Mouse (Mus musculus) CH12.LX (cell line): ENCODE results near the gene Olfr1366. TPM values are rescaled to one million over a fixed set of nuclear protein-coding genes. Genes with fewer than 3 reads are reported as not detected.

Experiments
- DNase-seq: peaks from one replicate; pipeline ENCODE4 v3.0.0-alpha.2; 2013; ENCODE audit errors: extremely low read depth
- H3K27ac ChIP-seq: 2 replicates; pipeline ENCODE4 v1.5.1; 2012; ENCODE audit warnings: low read depth, mild to moderate bottlenecking, control low read depth, moderate library complexity; ENCODE audit not compliant: insufficient read depth
- H3K27me3 ChIP-seq: replicated peaks from 2 replicates; pipeline ENCODE3; 2012; ENCODE audit warnings: inconsistent platforms
- H3K36me3 ChIP-seq, 2 experiments: replicated peaks in 1 of 2; 2 replicates each; pipeline versions ENCODE3 to v1.6.1; 2012; ENCODE audit warnings: inconsistent platforms in 1 of 2, low read length in 1 of 2, mild to moderate bottlenecking in 1 of 2, mixed read lengths in 1 of 2, moderate library complexity in 1 of 2; ENCODE audit not compliant: control insufficient read depth in 1 of 2, insufficient read depth in 1 of 2
- H3K4me1 ChIP-seq, 2 experiments: 2 replicates each; pipeline ENCODE4 v1.6.1; 2012; ENCODE audit warnings: inconsistent platforms in 1 of 2, moderate library complexity in 1 of 2; ENCODE audit not compliant: insufficient read depth in 2 of 2, control insufficient read depth in 1 of 2
- H3K4me2 ChIP-seq: 2 replicates; pipeline ENCODE4 v1.6.1; 2012; ENCODE audit warnings: low read depth, mild to moderate bottlenecking, control low read depth; ENCODE audit not compliant: poor library complexity, insufficient read depth, severe bottlenecking
- H3K4me3 ChIP-seq, 3 experiments: fragments of 150-350 bp in 1 of 3; sonication (generic) in 1 of 3; replicated peaks in 1 of 3; 2 replicates each; pipeline versions ENCODE3 to v1.5.1; 2011 to 2012; ENCODE audit warnings: low read depth in 2 of 3, low read length in 2 of 3, mild to moderate bottlenecking in 2 of 3, moderate library complexity in 2 of 3, control low read depth in 1 of 3, improper control_type of control experiment in 1 of 3, inconsistent platforms in 1 of 3, mixed read lengths in 1 of 3; ENCODE audit not compliant: poor library complexity in 1 of 3
- H3K79me2 ChIP-seq: replicated peaks from 2 replicates; pipeline ENCODE4 v1.6.1; 2012; ENCODE audit warnings: mild to moderate bottlenecking, moderate library complexity; ENCODE audit not compliant: control insufficient read depth, poor library complexity, insufficient read depth, severe bottlenecking; ENCODE audit errors: extremely low read depth
- H3K9ac ChIP-seq: 2 replicates; pipeline ENCODE4 v1.6.1; 2012; ENCODE audit warnings: low read depth, mild to moderate bottlenecking, control low read depth, moderate library complexity; ENCODE audit not compliant: insufficient read depth
- H3K9me3 ChIP-seq: replicated peaks from 2 replicates; pipeline ENCODE3; 2012; ENCODE audit warnings: low read length, inconsistent platforms, mixed read lengths
- BHLHE40 ChIP-seq: IDR thresholded peaks from 2 replicates; pipeline ENCODE4 v1.6.1; 2011; ENCODE audit warnings: mild to moderate bottlenecking, low read depth, low read length, improper control_type of control experiment
- CHD1 ChIP-seq: IDR thresholded peaks from 2 replicates; pipeline ENCODE4 v1.6.1; 2012; ENCODE audit warnings: low read depth, low read length, improper control_type of control experiment, inconsistent platforms
- CTCF ChIP-seq, 2 experiments: IDR thresholded peaks in 1 of 2; conservative IDR thresholded peaks in 1 of 2; 2 replicates each; pipeline ENCODE4 v1.5.1; 2011 to 2012; ENCODE audit warnings: low read depth in 2 of 2, low read length in 2 of 2, improper control_type of control experiment in 1 of 2, inconsistent platforms in 1 of 2, mild to moderate bottlenecking in 1 of 2, moderate library complexity in 1 of 2
- E2F4 ChIP-seq: IDR thresholded peaks from 2 replicates; pipeline ENCODE4 v1.6.1; 2011; ENCODE audit warnings: low read depth, low read length, improper control_type of control experiment; ENCODE audit not compliant: insufficient replicate concordance
- ELF1 ChIP-seq: IDR thresholded peaks from 2 replicates; pipeline ENCODE4 v1.6.1; 2014; ENCODE audit warnings: low read depth, mild to moderate bottlenecking, inconsistent platforms, low read length, improper control_type of control experiment
- ETS1 ChIP-seq: conservative IDR thresholded peaks from 2 replicates; pipeline ENCODE4 v1.6.1; 2012; ENCODE audit warnings: low read depth, mild to moderate bottlenecking, inconsistent platforms, low read length, improper control_type of control experiment, moderate library complexity
- GABPA ChIP-seq: IDR thresholded peaks from 2 replicates; pipeline ENCODE4 v1.6.1; 2012; ENCODE audit warnings: low read depth, low read length, improper control_type of control experiment, inconsistent platforms; ENCODE audit not compliant: insufficient replicate concordance
- HCFC1 ChIP-seq: IDR thresholded peaks from 2 replicates; pipeline ENCODE4 v1.6.1; 2012; ENCODE audit warnings: low read depth, mild to moderate bottlenecking, inconsistent platforms, low read length, improper control_type of control experiment
- IRF4 ChIP-seq: IDR thresholded peaks from 2 replicates; pipeline ENCODE4 v1.6.1; 2014; ENCODE audit warnings: low read depth, mild to moderate bottlenecking, inconsistent platforms, low read length, improper control_type of control experiment
- JUN ChIP-seq: IDR thresholded peaks from 2 replicates; pipeline ENCODE4 v1.6.1; 2011; ENCODE audit warnings: low read depth, mild to moderate bottlenecking, low read length, improper control_type of control experiment, moderate library complexity; ENCODE audit not compliant: insufficient read depth
- JUND ChIP-seq: conservative IDR thresholded peaks from 2 replicates; pipeline ENCODE4 v1.6.1; 2011; ENCODE audit warnings: low read depth, low read length, improper control_type of control experiment
- MAFK ChIP-seq: IDR thresholded peaks from 2 replicates; pipeline ENCODE4 v1.6.1; 2011; ENCODE audit warnings: low read length, improper control_type of control experiment; ENCODE audit not compliant: insufficient replicate concordance
- MAX ChIP-seq: IDR thresholded peaks from 2 replicates; pipeline ENCODE4 v1.6.1; 2011; ENCODE audit warnings: low read length, improper control_type of control experiment
- MEF2A ChIP-seq: IDR thresholded peaks from 2 replicates; pipeline ENCODE4 v1.6.1; 2014; ENCODE audit warnings: low read depth, mild to moderate bottlenecking, inconsistent platforms, low read length, improper control_type of control experiment, borderline replicate concordance
- MXI1 ChIP-seq: IDR thresholded peaks from 2 replicates; pipeline ENCODE4 v1.6.1; 2011; ENCODE audit warnings: mild to moderate bottlenecking, low read depth, low read length, improper control_type of control experiment
- MYC ChIP-seq: IDR thresholded peaks from 2 replicates; pipeline ENCODE4 v1.6.1; 2011; ENCODE audit warnings: low read depth, mild to moderate bottlenecking, improper control_type of control experiment, low read length
- NELFE ChIP-seq: IDR thresholded peaks from 2 replicates; pipeline ENCODE4 v1.6.1; 2011; ENCODE audit warnings: low read depth, low read length, improper control_type of control experiment
- PAX5 ChIP-seq: IDR thresholded peaks from 2 replicates; pipeline ENCODE4 v1.6.1; 2012; ENCODE audit warnings: low read length, inconsistent platforms, mixed read lengths
- POLR2A ChIP-seq: IDR thresholded peaks from 2 replicates; pipeline ENCODE4 v1.6.1; 2011; ENCODE audit warnings: low read depth, mild to moderate bottlenecking, improper control_type of control experiment, low read length
- POLR2AphosphoS2 ChIP-seq: IDR thresholded peaks from 2 replicates; pipeline ENCODE4 v1.6.1; 2011; ENCODE audit warnings: low read depth, low read length, improper control_type of control experiment
- RAD21 ChIP-seq: IDR thresholded peaks from 2 replicates; pipeline ENCODE4 v1.6.1; 2011; ENCODE audit warnings: low read depth, mild to moderate bottlenecking, low read length, improper control_type of control experiment, moderate library complexity
- RCOR1 ChIP-seq: conservative IDR thresholded peaks from 2 replicates; pipeline ENCODE4 v1.6.1; 2012; ENCODE audit warnings: low read depth, mild to moderate bottlenecking, inconsistent platforms, low read length, improper control_type of control experiment
- SIN3A ChIP-seq: IDR thresholded peaks from 2 replicates; pipeline ENCODE4 v1.6.1; 2012; ENCODE audit warnings: low read length, improper control_type of control experiment, inconsistent platforms
- SMC3 ChIP-seq: IDR thresholded peaks from 2 replicates; pipeline ENCODE4 v1.6.1; 2011; ENCODE audit warnings: low read depth, low read length, improper control_type of control experiment
- TBP ChIP-seq: conservative IDR thresholded peaks from 2 replicates; pipeline ENCODE4 v1.6.1; 2011; ENCODE audit warnings: low read depth, low read length, improper control_type of control experiment
- TCF12 ChIP-seq: IDR thresholded peaks from 2 replicates; pipeline ENCODE4 v1.6.1; 2014; ENCODE audit warnings: low read depth, mild to moderate bottlenecking, inconsistent platforms, low read length, improper control_type of control experiment
- UBTF ChIP-seq: IDR thresholded peaks from 2 replicates; pipeline ENCODE4 v1.6.1; 2012; ENCODE audit warnings: low read depth, mild to moderate bottlenecking, inconsistent platforms, low read length, improper control_type of control experiment, moderate library complexity
- USF2 ChIP-seq: conservative IDR thresholded peaks from 2 replicates; pipeline ENCODE4 v1.6.1; 2011; ENCODE audit warnings: low read depth, low read length, improper control_type of control experiment
- ZC3H11A ChIP-seq: IDR thresholded peaks from 2 replicates; pipeline ENCODE4 v1.6.1; 2012; ENCODE audit warnings: low read depth, mild to moderate bottlenecking, inconsistent platforms, low read length, improper control_type of control experiment
- ZNF384 ChIP-seq: IDR thresholded peaks from 2 replicates; pipeline ENCODE4 v1.6.1; 2012; ENCODE audit warnings: low read depth, low read length, improper control_type of control experiment, inconsistent platforms
- dilution Hi-C: fragments of 300-500 bp; cut with MboI; formaldehyde crosslinking; loops from 2 replicates; pipeline ENCODE4 v1.14.3; 2020; ENCODE audit warnings: low sequenced_read_pairs; ENCODE audit not compliant: extremely low pct_unique_long_range_greater_than_20kb, extremely low pct_ligation_motif_present
- in situ Hi-C: fragments of 300-500 bp; cut with MboI; formaldehyde crosslinking; loops from 3 replicates; pipeline ENCODE4 v1.14.3; 2019; ENCODE audit warnings: low sequenced_read_pairs, low pct_ligation_motif_present, low pct_unique_long_range_greater_than_20kb, mixed read lengths
- polyA plus RNA-seq: library from polyadenylated mRNA; unstranded; fragments of >175 nt; gene quantifications from 2 replicates; pipeline ENCODE4 v1.2.1, GENCODE M21; 2012; ENCODE audit warnings: low read depth; ENCODE audit not compliant: insufficient read length
- total RNA-seq, 2 experiments: library from RNA; depleted of rRNA; stranded (reverse); fragments of 300-350 nt in 1 of 2; fragments of >200 nt in 1 of 2; gene quantifications; 2 replicates each; pipeline ENCODE4 v1.2.3; 2012 to 2014

The Olfr1366 gene
- total and polyA plus RNA-seq, 3 experiments, result 0.10 TPM; not detected in 2

- Histone ChIP-seq H3K4me3 (peak overlapping the region; percentile 62 to 66 (median 63)), H3K79me2 (no peaks in the 10 kb centered on the region), H3K4me2 (peak overlapping the region; percentile 88; the same call in 1 of the 2 replicates), H3K9me3 (no peaks in the 10 kb centered on the region), H3K27me3 (no peaks in the 10 kb centered on the region), H3K9ac (peak overlapping the region; percentile 29), H3K36me3 (peaks cover 0 to 4% of the 10 kb centered on the region in 2 experiments), H3K4me1 (peaks cover 0 to 12% of the 10 kb centered on the region in 2 experiments; a peak in 2 of 4 replicates), H3K27ac (peak overlapping the region; percentile 63)
- dilution Hi-C loops, result no loop called here
- peak; percentile 92 for DNase-seq
- peak; percentile 50; the same call in 1 of the 2 replicates for TF ChIP-seq IRF4
- 0 out of 2 replicates have a peak, but pooled peaks have one; percentile 13 for TF ChIP-seq GABPA
- TF ChIP-seq CHD1, result peak; percentile 92
- peak; percentile 70; the same call in 1 of the 2 replicates for TF ChIP-seq NELFE
- peak; percentile 57; the same call in 1 of the 2 replicates for TF ChIP-seq ELF1
- TF ChIP-seq SIN3A, result peak; percentile 54; the same call in 1 of the 2 replicates
- peak; percentile 83 for TF ChIP-seq POLR2A
- TF ChIP-seq JUN, result no peak
- TF ChIP-seq HCFC1, result peak; percentile 71
- TF ChIP-seq MXI1, result peak; percentile 79; the same call in 1 of the 2 replicates
- TF ChIP-seq TBP, result peak; percentile 60; the same call in 1 of the 2 replicates
- TF ChIP-seq RCOR1, result no peak
- peak; percentile 96 for TF ChIP-seq MYC
- no peak; the same call in 1 of the 2 replicates for TF ChIP-seq RAD21
- TF ChIP-seq CTCF (conservative IDR thresholded peaks at IDR 0.05 in 1 of 2, IDR thresholded peaks at IDR 0.05 in 1 of 2; ENCODE audit: low read depth in 2 of 2, low read length in 2 of 2), result no peak
- TF ChIP-seq MEF2A, result no peak
- TF ChIP-seq ZNF384, result no peak
- TF ChIP-seq MAFK, result no peak
- peak; percentile 71 for TF ChIP-seq BHLHE40
- TF ChIP-seq TCF12, result peak; percentile 65
- peak; percentile 90 for TF ChIP-seq MAX
- in situ Hi-C loops, result no loop called here
These were observed 36.4 kb downstream of the Olfr1366 start for GRCm38 (mm10) chr13:21506221-21506649.

- dilution Hi-C loops (no loop called here), in situ Hi-C loops (no loop called here)
- H3K79me2 ChIP-seq, result no peaks in the 10 kb centered on the region
- H3K27me3 ChIP-seq, result no peaks in the 10 kb centered on the region
- no peak overlapping the region for H3K9ac ChIP-seq
- H3K4me2 ChIP-seq, result no peak overlapping the region
- H3K9me3 ChIP-seq, result no peaks in the 10 kb centered on the region
- DNase-seq, result no peak
- H3K4me1 ChIP-seq, result peaks cover 0 to 9% of the 10 kb centered on the region in 2 experiments; a peak in 2 of 4 replicates
- no peak overlapping the region for H3K27ac ChIP-seq
- no peaks in the 10 kb centered on the region for H3K36me3 ChIP-seq
- TF ChIP-seq E2F4, result no peak
- no peak for TF ChIP-seq IRF4
- TF ChIP-seq SMC3, result no peak
- no peak for TF ChIP-seq HCFC1
- no peak for TF ChIP-seq MAFK
- no peak for TF ChIP-seq POLR2AphosphoS2
- no peak for TF ChIP-seq UBTF
- no peak for TF ChIP-seq ZNF384
- no peak for TF ChIP-seq PAX5
- no peak for TF ChIP-seq JUND
- no peak for TF ChIP-seq USF2
- TF ChIP-seq JUN, result no peak
- no peak for TF ChIP-seq MAX
- no peak for TF ChIP-seq CTCF (conservative IDR thresholded peaks at IDR 0.05 in 1 of 2, IDR thresholded peaks at IDR 0.05 in 1 of 2; ENCODE audit: low read depth in 2 of 2, low read length in 2 of 2)
- no peak for TF ChIP-seq TCF12
- TF ChIP-seq TBP, result no peak
- no peak for TF ChIP-seq MEF2A
- TF ChIP-seq ZC3H11A, result no peak
- no peak for TF ChIP-seq ETS1
- no peak overlapping the region for H3K4me3 ChIP-seq
These were observed 40.3 kb downstream of the Olfr1366 start for GRCm38 (mm10) chr13:21502296-21502695.
